Mouse (Mus musculus): ENCODE results near the gene Stxbp6. TPM values are rescaled to one million over a fixed set of nuclear protein-coding genes. Genes with fewer than 3 reads are reported as not detected.

Gene Stxbp6
- polyA plus RNA-seq, 1 experiment: not detected

DNA sequence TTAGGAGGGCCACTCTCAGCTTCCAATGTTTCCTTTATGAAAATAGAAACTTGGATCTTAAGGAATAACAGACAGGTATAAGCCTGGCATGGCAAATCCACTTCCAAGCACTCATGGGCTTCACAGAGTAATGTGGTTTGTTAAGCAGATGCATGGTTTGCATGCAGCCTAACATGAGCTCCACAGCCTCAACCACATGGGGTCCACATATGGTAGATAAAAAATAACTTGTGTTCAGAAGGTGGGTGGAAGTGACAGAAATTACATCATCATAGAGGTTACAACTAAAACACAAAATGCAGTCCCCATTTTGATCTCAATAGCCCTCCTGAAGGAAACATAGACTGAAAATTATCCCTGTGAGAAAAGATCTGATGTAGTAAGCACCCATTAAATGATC lies 63.5 kb downstream of the Stxbp6 start:
- no peaks in the 10 kb centered on the region for H3K27me3 ChIP-seq (ENCODE audit: control insufficient read depth)
- no peaks in the 10 kb centered on the region for H3K4me1 ChIP-seq (ENCODE audit: control insufficient read depth)
- H3K4me3 ChIP-seq (replicated peaks): no peak overlapping the region
- H3K36me3 ChIP-seq (ENCODE audit: control insufficient read depth): no peaks in the 10 kb centered on the region
- peaks cover 2% of the 10 kb centered on the region; the same call in 1 of the 2 replicates for H3K9me3 ChIP-seq (ENCODE audit: control insufficient read depth, low read length)
- no peak for TF ChIP-seq GATA1 (IDR thresholded peaks at IDR 0.05; ENCODE audit: low read length)
- TF ChIP-seq TAL1 (IDR thresholded peaks at IDR 0.05; ENCODE audit: low read length): no peak

DNA sequence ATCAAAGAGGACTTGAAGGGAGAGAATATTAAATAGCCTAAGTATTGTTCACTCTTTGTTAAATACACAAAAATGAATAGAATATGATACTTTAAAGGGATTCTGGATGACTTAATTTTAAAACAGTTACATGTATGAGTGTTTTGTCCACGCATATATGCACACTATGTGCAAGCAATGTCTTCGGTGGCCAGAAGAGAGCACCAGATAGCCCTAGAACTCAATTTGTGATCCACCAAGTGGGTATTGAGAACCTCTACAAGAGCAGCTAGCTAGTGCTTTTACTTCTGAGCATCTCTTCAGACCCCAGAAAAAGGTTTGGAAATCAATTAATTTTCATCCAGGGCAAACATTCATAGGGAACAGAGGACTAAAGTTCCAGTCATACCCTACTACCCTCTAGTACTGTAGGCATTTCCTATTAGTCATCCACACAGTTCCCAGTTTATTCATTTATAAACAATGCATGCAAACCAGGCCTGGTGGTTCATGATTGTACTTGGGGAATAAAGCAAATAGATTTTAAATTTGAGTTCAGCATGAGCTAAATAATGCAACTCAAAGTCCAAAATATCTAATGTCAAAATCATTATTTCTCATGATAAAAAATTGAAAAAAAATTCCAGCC lies 64.4 kb downstream of the Stxbp6 start:
- Histone ChIP-seq H3K36me3 (ENCODE audit: control insufficient read depth) (no peaks in the 10 kb centered on the region), H3K4me1 (ENCODE audit: control insufficient read depth) (no peaks in the 10 kb centered on the region), H3K4me3 (replicated peaks) (no peak overlapping the region), H3K9me3 (ENCODE audit: control insufficient read depth, low read length) (peaks cover 2% of the 10 kb centered on the region; the same call in 1 of the 2 replicates), H3K27me3 (ENCODE audit: control insufficient read depth) (no peaks in the 10 kb centered on the region)
- TF ChIP-seq GATA1 (IDR thresholded peaks at IDR 0.05; ENCODE audit: low read length) (no peak), TAL1 (IDR thresholded peaks at IDR 0.05; ENCODE audit: low read length) (no peak)

DNA sequence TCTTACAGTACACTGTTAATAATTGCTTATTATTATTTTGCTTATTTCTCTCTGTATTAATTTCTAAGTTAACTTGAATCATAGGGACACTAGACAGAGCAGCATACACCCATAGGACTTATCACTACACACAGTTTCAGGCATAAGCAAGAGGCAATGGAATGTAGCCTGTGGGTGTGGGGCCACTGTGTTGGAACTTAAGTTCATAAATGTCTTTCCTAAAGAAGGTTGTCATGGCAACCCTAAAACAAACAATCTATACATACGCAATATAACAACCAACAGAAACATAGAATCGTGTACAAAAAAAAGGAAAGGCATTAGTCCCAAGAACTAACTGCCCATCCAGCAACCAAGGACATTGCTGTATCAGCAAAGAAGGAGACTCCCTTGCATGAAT lies 67.9 kb downstream of the Stxbp6 start:
- Histone ChIP-seq H3K4me3 (replicated peaks) (no peak overlapping the region), H3K9me3 (ENCODE audit: control insufficient read depth, low read length) (peaks cover 3% of the 10 kb centered on the region; the same call in 1 of the 2 replicates), H3K4me1 (ENCODE audit: control insufficient read depth) (no peaks in the 10 kb centered on the region), H3K27me3 (ENCODE audit: control insufficient read depth) (no peaks in the 10 kb centered on the region), H3K36me3 (ENCODE audit: control insufficient read depth) (no peaks in the 10 kb centered on the region)
- no peak for TF ChIP-seq TAL1 (IDR thresholded peaks at IDR 0.05; ENCODE audit: low read length)
- TF ChIP-seq GATA1 (IDR thresholded peaks at IDR 0.05; ENCODE audit: low read length): no peak

DNA sequence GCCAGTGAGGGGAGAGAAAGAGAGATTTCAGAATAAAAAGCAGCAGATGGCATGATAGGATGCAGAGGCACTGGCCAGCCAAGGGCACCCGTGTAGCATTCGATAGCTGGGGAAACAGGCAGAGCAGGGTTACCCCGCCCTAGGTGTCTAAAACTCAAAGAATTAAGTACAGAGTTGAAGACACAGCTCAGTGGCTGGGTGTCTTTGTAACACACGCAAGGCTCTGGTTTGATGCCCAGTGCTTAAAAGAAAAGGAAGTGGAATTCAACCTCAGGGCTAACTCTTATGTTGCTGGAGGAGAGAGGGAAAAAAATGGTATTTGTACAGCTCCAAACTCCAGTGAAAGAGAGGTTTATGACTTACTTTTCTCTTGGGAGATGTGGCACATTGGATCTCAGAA lies 68.5 kb downstream of the Stxbp6 start:
- TF ChIP-seq TAL1 (IDR thresholded peaks at IDR 0.05; ENCODE audit: low read length): no peak
- TF ChIP-seq GATA1 (IDR thresholded peaks at IDR 0.05; ENCODE audit: low read length): no peak
- H3K36me3 ChIP-seq (ENCODE audit: control insufficient read depth): no peaks in the 10 kb centered on the region
- peaks cover 2% of the 10 kb centered on the region; the same call in 1 of the 2 replicates for H3K9me3 ChIP-seq (ENCODE audit: control insufficient read depth, low read length)
- no peak overlapping the region for H3K4me3 ChIP-seq (replicated peaks)
- no peaks in the 10 kb centered on the region for H3K27me3 ChIP-seq (ENCODE audit: control insufficient read depth)
- H3K4me1 ChIP-seq (ENCODE audit: control insufficient read depth): no peaks in the 10 kb centered on the region

DNA sequence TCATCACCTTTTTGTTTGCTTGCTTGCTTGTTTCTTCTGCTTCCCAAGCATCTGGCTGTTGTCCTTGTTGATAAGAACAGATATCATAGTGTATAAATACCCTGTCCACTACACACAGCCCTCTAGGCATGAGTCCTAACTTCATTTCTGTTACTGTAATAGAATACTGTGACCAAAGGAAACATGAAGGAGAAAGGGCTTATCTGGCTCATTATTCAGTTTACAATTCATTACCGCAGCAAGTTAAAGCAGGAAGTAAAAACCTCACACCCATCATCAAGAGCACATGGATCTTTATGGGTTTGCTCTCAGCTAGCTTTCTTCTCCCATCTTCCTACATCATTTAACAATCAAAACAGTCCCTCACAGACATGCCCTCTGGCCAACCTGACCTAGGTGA lies 72.5 kb downstream of the Stxbp6 start:
- Histone ChIP-seq H3K36me3 (ENCODE audit: control insufficient read depth) (no peaks in the 10 kb centered on the region), H3K27me3 (ENCODE audit: control insufficient read depth) (no peaks in the 10 kb centered on the region), H3K4me1 (ENCODE audit: control insufficient read depth) (no peaks in the 10 kb centered on the region), H3K4me3 (replicated peaks) (no peak overlapping the region), H3K9me3 (ENCODE audit: control insufficient read depth, low read length) (peaks cover 2% of the 10 kb centered on the region; the same call in 1 of the 2 replicates)
- TF ChIP-seq GATA1 (IDR thresholded peaks at IDR 0.05; ENCODE audit: low read length) (no peak), TAL1 (IDR thresholded peaks at IDR 0.05; ENCODE audit: low read length) (no peak)

DNA sequence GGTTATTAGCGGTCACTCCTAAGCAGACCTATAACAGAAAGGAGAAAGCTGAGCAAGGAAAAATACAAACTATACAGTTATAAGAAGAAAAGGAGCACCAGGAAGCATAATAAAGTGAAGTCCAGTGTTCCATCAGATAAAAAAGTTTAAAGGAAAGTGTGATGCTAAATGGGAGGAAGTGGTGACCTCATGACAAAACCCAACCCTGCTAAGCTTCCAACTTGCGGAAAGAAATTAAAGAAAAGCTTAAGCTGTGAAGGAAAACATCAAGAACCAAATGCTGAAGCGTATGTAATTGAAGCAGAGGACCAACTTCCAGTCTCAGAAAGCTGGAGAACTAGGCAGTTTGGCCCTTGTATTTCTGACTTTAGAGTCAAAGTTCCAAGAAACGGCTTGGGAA lies 77.1 kb downstream of the Stxbp6 start:
- Histone ChIP-seq H3K4me1 (ENCODE audit: control insufficient read depth) (no peaks in the 10 kb centered on the region), H3K27me3 (ENCODE audit: control insufficient read depth) (no peaks in the 10 kb centered on the region), H3K36me3 (ENCODE audit: control insufficient read depth) (no peaks in the 10 kb centered on the region), H3K4me3 (replicated peaks) (no peak overlapping the region), H3K9me3 (ENCODE audit: control insufficient read depth, low read length) (no peaks in the 10 kb centered on the region)
- no peak for TF ChIP-seq TAL1 (IDR thresholded peaks at IDR 0.05; ENCODE audit: low read length)
- TF ChIP-seq GATA1 (IDR thresholded peaks at IDR 0.05; ENCODE audit: low read length): no peak

DNA sequence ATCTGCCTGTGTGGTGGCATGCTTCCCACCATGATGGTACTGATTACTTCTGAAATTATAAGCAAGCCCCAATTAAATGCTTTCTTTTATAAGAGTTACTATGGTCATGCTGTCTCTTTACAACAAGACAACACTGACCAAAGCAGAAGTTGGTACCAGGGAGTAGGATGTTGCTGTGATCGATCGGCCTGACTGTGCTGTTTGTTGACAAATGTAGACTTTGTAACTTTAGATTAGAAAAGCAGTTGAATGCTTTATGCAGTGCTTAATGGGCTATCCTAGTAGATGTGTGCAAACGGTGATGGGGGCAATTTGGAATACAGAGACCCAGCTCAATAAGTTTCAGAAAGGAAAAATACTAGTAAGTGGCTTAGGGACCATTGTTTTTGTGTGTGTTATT lies 77.6 kb downstream of the Stxbp6 start:
- Histone ChIP-seq H3K27me3 (ENCODE audit: control insufficient read depth) (no peaks in the 10 kb centered on the region), H3K36me3 (ENCODE audit: control insufficient read depth) (no peaks in the 10 kb centered on the region), H3K4me1 (ENCODE audit: control insufficient read depth) (no peaks in the 10 kb centered on the region), H3K4me3 (replicated peaks) (no peak overlapping the region), H3K9me3 (ENCODE audit: control insufficient read depth, low read length) (no peaks in the 10 kb centered on the region)
- TF ChIP-seq GATA1 (IDR thresholded peaks at IDR 0.05; ENCODE audit: low read length) (no peak), TAL1 (IDR thresholded peaks at IDR 0.05; ENCODE audit: low read length) (no peak)

DNA sequence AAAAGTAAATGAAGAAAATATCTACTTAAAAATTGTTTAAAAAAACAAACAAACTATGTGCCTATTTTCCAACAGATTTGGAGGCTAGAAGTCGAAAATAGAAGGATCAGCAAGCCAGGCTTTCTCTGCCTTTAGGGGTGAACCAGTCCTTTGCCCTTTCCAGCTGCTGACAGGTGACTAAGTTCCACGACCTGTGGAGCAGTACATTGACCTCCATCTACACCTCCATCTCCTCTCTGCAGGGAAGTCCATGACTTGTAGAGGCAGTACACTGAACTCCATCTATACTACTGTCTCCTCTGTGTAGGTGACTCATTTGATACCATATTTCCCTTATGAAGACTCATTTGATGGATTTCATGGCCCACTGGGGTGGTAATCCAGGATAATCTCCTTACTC lies 78.2 kb downstream of the Stxbp6 start:
- Histone ChIP-seq H3K9me3 (ENCODE audit: control insufficient read depth, low read length) (no peaks in the 10 kb centered on the region), H3K4me1 (ENCODE audit: control insufficient read depth) (no peaks in the 10 kb centered on the region), H3K27me3 (ENCODE audit: control insufficient read depth) (no peaks in the 10 kb centered on the region), H3K4me3 (replicated peaks) (no peak overlapping the region), H3K36me3 (ENCODE audit: control insufficient read depth) (no peaks in the 10 kb centered on the region)
- TF ChIP-seq GATA1 (IDR thresholded peaks at IDR 0.05; ENCODE audit: low read length): no peak
- no peak for TF ChIP-seq TAL1 (IDR thresholded peaks at IDR 0.05; ENCODE audit: low read length)

DNA sequence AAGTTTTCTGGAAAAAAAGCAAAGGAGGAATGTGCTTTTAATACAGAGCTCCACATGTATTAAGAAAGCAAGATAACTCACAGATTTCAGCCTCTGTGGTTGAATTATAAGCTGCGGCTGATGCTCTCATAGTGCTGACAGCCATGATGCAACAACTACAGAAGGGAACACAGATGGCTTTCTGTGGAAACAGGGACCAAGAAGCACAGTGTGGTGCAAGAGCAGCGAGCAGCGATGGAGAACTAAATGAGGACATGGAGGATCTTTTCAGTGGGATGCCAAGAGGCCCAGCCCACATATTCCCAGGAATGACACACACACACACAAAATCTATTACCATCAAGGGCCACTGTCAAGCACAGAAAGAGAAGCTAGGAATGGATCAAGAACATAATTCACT lies 81.1 kb downstream of the Stxbp6 start:
- Histone ChIP-seq H3K36me3 (ENCODE audit: control insufficient read depth) (no peaks in the 10 kb centered on the region), H3K4me3 (replicated peaks) (no peak overlapping the region), H3K9me3 (ENCODE audit: control insufficient read depth, low read length) (no peaks in the 10 kb centered on the region), H3K27me3 (ENCODE audit: control insufficient read depth) (no peaks in the 10 kb centered on the region), H3K4me1 (ENCODE audit: control insufficient read depth) (no peaks in the 10 kb centered on the region)
- no peak for TF ChIP-seq GATA1 (IDR thresholded peaks at IDR 0.05; ENCODE audit: low read length)
- TF ChIP-seq TAL1 (IDR thresholded peaks at IDR 0.05; ENCODE audit: low read length): no peak

DNA sequence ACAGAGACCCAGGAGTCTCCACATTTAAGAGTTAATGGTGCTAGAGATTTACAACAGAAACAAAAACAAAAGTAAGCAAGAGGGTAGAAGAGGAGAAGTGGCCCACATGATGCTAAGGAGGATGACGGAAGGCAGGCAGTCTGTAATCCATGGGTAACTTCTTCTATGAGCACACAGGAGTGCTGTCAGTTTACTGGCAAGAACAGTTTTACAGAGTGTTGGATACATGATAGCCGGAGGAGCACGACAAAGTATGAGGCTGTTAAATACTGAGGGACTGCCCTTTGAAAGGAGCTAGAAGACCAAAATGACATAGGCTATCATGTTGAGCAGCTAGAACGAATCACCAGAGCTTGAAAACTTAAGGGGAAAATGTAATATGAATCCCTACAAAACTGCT lies 81.7 kb downstream of the Stxbp6 start:
- H3K4me3 ChIP-seq (replicated peaks): no peak overlapping the region
- no peaks in the 10 kb centered on the region for H3K4me1 ChIP-seq (ENCODE audit: control insufficient read depth)
- H3K36me3 ChIP-seq (ENCODE audit: control insufficient read depth): no peaks in the 10 kb centered on the region
- no peaks in the 10 kb centered on the region for H3K9me3 ChIP-seq (ENCODE audit: control insufficient read depth, low read length)
- no peak for TF ChIP-seq GATA1 (IDR thresholded peaks at IDR 0.05; ENCODE audit: low read length)
- TF ChIP-seq TAL1 (IDR thresholded peaks at IDR 0.05; ENCODE audit: low read length): no peak
- H3K27me3 ChIP-seq (ENCODE audit: control insufficient read depth): no peaks in the 10 kb centered on the region

Data from erythroblast, embryonic 14.5 days (primary cell).